Mouse (Mus musculus) activated CD4-positive, CD25-positive, alpha-beta regulatory T cell, adult 4 months (primary cell): Measurements from ENCODE around the gene Nod2. TPM values are rescaled to one million over a fixed set of nuclear protein-coding genes. Genes with fewer than 3 reads are reported as not detected.

Experiments
- ATAC-seq: one replicate; pipeline ENCODE4 v1.8.0; 2017
- polyA plus RNA-seq, 2 experiments: library from polyadenylated mRNA; unstranded; fragments of 100-300 nt; shearing (Covaris generic); gene quantifications; one replicate each; pipeline ENCODE4 v1.2.1; 2017

Gene Nod2
- polyA plus RNA-seq, 2 experiments from 2014 or later: 2.5 to 3.6 TPM

- peak; percentile 19 for ATAC-seq
These were observed 13.8 kb upstream of the Nod2 start for GRCm38 (mm10) chr8:88633343-88633765.

- ATAC-seq: peak; percentile 95
These were observed 11.4 kb upstream of the Nod2 start, which contains the start of gene Snx20 for GRCm38 (mm10) chr8:88635474-88636397. Gene Snx20 (minus strand): TSS chr8:88636128.

GRCm38 (mm10) chr8:88637092-88638000 is 9.8 kb upstream of the Nod2 start:
- ATAC-seq: no peak

- ATAC-seq: no peak
These were observed 8.2 kb upstream of the Nod2 start for GRCm38 (mm10) chr8:88638908-88639307.

- ATAC-seq: no peak
These were observed 4.2 kb upstream of the Nod2 start for GRCm38 (mm10) chr8:88642734-88643564.

- no peak for ATAC-seq
These were observed 1.2 kb downstream of the Nod2 start for GRCm38 (mm10) chr8:88648322-88648721.

GRCm38 (mm10) chr8:88650016-88650708 is 3.0 kb downstream of the Nod2 start:
- ATAC-seq: peak; percentile 70

DNA sequence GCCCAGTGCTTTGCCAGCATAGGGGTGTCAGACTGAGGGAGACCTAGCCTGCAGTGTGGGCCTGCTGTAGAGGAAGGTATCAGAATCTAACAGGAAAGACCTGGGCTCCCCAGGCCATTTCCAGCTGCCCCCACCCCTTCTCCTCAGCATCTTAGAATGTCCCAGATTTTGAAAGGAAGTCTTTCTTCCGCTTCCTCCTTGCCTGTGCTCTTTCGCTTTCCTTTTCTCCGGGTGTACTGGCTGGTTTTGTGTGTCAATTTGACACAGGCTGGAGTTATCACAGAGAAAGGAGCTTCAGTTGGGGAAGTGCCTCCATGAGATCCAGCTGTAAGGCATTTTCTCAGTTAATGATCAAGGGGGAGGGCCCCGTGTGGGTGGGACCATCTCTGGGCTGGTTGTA is 4.0 kb downstream of the Nod2 start:
- ATAC-seq: peak; percentile 71

- ATAC-seq: no peak
These were observed 8.2 kb downstream of the Nod2 start for GRCm38 (mm10) chr8:88655334-88655733.

- no peak for ATAC-seq
These were observed 12.8 kb downstream of the Nod2 start for GRCm38 (mm10) chr8:88659873-88660272.

GRCm38 (mm10) chr8:88662401-88662821 is 15.3 kb downstream of the Nod2 start:
- ATAC-seq: no peak

DNA sequence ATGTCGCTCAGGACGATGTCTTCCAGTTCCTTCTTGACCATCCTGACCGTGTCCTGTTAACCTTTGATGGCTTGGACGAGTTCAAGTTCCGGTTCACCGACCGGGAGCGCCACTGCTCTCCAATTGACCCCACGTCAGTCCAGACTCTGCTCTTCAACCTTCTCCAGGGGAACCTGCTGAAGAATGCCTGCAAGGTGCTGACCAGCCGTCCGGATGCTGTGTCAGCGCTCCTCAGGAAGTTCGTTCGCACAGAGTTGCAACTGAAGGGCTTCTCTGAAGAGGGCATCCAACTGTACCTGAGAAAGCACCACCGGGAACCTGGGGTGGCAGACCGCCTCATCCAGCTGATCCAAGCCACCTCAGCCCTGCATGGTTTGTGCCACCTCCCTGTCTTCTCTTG is 17.0 kb downstream of the Nod2 start:
- no peak for ATAC-seq

- ATAC-seq: no peak
These were observed 17.8 kb downstream of the Nod2 start for GRCm38 (mm10) chr8:88664947-88665346.

GRCm38 (mm10) chr8:88666435-88666834 is 19.3 kb downstream of the Nod2 start:
- ATAC-seq: peak; percentile 18

GRCm38 (mm10) chr8:88668400-88669086 is 21.4 kb downstream of the Nod2 start:
- ATAC-seq: peak; percentile 92

DNA sequence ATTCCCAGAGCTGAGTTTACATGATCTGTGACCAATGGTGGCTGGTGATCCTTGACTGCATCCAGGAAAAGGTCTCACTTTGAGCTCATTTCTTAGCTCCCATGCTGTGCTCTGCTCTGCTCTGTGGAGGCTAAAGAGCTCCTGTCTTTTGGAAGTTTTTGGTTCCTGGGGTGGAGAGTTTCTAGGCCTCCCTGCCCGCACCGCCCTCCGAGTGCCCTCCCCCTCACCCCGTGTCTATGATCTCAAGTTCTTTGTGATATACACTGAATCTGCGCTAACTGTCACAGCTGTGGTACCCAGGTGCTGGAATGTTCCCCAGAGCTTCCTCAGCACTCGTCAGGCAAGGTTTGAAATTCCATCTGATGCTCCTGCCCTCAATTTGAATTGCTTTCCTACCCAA is 23.7 kb downstream of the Nod2 start:
- ATAC-seq: no peak

GRCm38 (mm10) chr8:88671575-88671974 is 24.5 kb downstream of the Nod2 start:
- ATAC-seq: no peak

DNA sequence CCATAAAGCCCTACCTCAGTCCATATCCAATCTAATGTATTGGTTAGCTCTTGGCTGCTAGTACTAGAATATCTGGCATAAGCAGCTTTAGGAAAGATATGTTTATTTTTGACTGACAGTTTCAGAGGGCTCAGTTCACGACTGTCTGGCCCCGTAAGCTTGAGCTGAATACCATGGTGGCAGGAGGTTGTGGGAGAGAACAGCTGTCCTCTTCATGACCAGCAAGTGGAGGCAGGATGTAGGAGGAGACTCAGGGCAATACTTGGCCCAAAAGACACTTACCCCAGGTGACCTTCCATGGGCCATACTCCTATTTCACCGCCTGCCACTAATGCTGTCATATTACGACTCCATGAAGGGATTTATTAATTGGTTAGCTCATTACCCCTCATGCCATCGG is 26.7 kb downstream of the Nod2 start:
- no peak for ATAC-seq

DNA sequence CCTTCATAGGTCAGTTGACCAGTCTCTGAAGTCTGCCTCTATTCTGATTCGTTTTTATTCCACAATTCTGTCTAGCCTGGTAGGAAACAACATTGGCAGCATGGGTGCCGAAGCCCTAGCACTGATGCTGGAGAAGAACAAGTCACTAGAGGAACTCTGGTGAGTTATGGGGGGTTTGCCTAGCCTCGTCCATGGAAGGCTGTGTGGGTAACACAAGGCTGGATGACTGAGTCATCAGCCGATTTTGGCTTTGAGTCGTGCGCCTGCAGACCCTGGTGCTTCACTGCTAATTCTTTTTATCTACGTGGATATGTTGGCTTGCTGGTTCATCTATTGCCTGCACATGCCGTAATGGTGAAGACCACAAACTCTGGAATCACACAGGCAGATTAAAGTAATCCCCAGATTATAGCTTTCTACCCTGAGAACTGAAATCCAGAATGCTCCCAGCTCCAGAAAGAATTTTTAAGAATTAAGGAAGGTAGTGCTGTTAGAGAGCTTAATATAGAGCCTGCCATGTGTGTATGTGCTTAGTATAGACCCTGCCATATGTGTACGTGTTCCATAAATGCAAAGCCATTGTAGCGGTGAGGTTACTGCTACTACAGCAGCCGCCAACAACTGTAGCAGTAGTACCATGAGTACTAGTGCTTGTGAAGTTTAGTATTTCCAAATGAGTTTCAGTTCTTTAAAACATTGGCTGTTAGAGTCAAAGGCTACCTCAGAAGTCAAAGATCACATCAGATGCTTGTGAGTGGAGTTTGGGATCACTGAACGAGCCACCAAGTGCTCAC is 28.5 kb downstream of the Nod2 start:
- ATAC-seq: no peak

- ATAC-seq: no peak
These were observed 30.0 kb downstream of the Nod2 start for GRCm38 (mm10) chr8:88677071-88677470.
